Mouse (Mus musculus): Measurements from ENCODE around the gene Spata5.

Gene Spata5

GRCm38 (mm10) chr3:37421179-37421578 lies 1.5 kb downstream of the Spata5 start:
- no peak for DNase-seq

GRCm38 (mm10) chr3:37426069-37426468 lies 6.4 kb downstream of the Spata5 start:
- no peak for DNase-seq

DNA sequence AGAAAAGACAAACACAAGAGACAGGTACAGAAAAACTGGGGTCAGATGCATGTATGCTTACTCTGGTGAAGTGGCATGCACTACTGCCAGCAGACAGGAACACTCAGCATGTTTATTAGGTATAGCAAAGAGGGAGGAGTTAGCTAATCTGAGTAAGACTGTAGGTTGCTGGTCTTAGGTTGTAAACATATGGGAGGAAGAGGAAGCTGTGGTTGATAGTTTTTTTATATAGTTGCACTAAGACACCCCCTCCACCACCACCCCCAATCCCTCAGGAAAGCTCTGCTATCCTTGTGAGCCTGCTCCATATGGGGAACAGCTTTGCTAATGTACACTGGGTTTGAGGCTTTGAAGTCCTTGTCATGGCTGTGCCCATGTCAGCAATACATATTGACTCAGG lies 10.7 kb downstream of the Spata5 start:
- DNase-seq, result no peak

DNA sequence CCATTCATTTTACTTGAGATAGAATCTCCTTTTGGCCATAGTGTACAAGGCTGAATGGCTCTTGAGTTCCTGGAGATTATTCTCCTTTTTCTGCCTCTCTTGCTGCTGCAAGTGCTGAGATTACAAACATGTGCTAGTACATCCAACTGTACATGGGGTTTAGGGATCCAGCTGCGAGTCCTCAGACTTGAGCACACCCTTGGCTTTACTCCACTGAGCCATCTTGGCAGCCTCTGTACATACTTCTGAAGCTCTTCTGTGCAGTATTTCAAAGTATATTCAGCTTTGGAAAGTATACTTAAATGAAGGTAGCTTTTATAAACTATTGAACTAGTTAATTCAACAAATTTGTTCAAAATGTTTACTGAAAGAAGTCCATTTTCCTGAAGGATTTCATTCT lies 20.1 kb downstream of the Spata5 start:
- no peak for DNase-seq

GRCm38 (mm10) chr3:37443409-37443808 lies 23.7 kb downstream of the Spata5 start:
- DNase-seq, result no peak

GRCm38 (mm10) chr3:37455992-37456391 lies 36.3 kb downstream of the Spata5 start:
- DNase-seq, result no peak

- peak; percentile 34 for DNase-seq
Measured at GRCm38 (mm10) chr3:37468170-37468569, 48.5 kb downstream of the Spata5 start.

DNA sequence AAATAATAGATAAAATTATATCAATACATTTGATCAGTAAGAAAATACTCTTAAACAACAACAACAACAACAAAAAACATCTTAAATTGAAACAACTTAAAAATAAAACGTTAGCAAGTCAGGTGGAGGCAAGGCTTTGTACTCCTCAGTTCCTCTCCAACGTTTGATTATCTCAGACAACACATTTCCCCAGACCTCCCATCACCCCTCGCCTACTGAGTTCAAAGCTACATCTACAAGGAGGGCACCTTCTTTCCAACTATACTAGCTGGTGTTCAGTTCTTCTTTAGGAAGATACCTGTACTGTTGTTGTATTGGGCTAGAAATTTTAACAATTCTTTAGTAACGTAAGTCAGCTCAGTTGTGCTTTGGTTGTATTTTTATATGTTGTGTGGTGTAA lies 49.7 kb downstream of the Spata5 start:
- DNase-seq, result no peak

GRCm38 (mm10) chr3:37470867-37471266 lies 51.2 kb downstream of the Spata5 start:
- DNase-seq, result no peak

GRCm38 (mm10) chr3:37472461-37472860 lies 52.8 kb downstream of the Spata5 start:
- peak; percentile 15 for DNase-seq

- DNase-seq, result no peak
Measured at GRCm38 (mm10) chr3:37476485-37476884, 56.8 kb downstream of the Spata5 start.

- DNase-seq, result no peak
Measured at GRCm38 (mm10) chr3:37477438-37478188, 57.9 kb downstream of the Spata5 start.

DNA sequence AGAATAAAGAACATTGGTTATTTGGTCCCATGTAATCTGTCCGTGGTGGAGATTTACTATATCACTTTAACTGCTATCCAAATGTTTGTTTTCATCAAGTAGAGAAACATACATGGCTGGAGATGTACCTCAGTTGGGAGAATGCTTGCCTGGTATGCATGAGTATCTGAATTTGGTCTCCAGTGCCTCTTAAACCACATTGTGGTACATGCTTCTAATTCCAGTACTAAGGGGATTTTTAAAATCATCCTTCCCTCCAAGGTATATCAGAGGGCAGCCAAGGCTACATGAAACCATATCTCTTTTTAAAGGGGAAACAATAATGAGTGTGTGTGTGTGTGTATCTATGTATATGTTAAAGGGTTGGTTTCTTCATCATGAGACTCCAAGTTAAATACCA lies 60.1 kb downstream of the Spata5 start:
- no peak for DNase-seq

DNA sequence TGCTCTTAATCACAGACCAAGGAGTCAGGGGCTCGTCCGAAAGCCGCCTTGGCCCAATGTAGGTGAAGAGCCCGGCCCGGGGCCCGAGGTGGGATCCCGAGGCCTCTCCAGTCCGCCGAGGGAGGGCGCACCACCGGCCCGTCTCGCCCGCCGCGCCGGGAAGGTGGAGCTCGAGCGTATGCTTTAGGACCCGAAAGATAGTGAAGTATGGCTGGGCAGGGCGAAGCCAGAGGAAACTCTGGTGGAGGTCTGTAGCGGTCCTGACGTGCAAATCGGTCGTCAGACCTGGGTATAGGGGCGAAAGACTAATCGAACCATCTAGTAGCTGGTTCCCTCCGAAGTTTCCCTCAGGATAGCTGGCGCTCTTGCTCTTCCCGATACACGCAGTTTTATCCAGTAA lies 61.6 kb downstream of the Spata5 start:
- no peak for DNase-seq

GRCm38 (mm10) chr3:37482720-37483119 lies 63.0 kb downstream of the Spata5 start:
- no peak for DNase-seq

DNA sequence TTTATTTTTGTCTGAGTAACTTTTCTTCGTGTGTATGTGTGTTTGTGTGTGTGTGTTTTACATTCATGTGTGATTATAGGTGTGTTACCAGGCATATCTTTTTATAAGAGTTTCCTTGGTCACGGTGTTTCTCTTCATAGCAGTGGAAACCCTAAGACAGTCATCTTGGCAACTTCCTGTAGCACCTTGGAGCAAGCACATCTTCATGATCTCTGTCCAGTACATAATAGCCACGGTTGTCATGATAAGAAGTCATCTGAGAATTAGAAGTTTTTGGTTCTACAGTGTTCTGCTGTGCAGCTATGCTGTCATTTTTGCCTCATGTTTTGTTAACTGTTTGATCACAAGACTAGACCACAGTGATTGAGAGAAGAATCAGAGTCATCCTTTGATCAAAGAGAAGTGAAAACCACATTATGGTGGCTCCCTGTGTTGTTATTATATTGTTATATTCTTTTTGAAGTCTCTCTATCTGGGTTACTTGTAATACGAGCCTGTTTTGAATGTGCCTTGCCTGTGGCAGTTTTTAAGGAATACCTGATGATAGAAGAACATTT lies 64.1 kb downstream of the Spata5 start:
- no peak for DNase-seq

DNA sequence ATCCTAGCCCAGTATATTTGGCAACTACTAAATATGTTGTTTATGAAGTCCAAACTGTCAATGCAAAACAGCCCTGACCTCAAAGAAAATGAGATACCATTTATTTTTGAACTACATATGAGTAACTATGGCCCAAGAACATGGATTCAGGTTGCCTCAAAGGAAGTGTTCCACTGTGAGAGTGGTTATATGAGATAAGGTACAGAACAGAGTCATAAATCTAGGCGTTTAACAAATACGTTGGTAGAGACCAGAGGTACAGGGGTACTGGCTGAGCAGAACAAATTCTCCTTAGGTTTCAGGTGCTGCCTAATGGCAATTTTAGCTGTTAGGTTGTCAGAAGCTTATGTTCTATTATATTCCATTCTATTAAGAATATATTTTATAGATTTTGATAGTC lies 67.9 kb downstream of the Spata5 start:
- DNase-seq, result no peak

- DNase-seq, result no peak
Measured at GRCm38 (mm10) chr3:37488173-37488572, 68.5 kb downstream of the Spata5 start.

- no peak for DNase-seq
Measured at GRCm38 (mm10) chr3:37490025-37490424, 70.3 kb downstream of the Spata5 start.

DNA sequence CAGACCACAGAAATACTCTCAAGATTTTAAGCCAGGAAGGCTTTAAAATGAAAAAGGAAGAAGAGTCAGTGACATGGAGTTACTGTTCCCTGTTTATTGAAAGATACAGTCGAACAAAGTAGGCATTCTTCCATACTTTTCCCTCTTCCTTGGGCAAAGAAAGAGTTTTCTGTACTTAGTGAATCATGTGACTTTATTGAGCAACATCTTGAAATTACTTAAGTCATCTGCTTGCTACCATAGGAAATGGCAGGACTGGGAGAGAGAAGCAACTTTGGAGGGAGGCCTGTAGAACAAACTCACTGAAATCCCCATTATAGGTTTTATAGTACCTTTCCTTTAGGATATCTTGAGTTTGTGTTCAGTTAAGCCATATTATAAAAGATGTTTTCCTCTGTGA lies 81.2 kb downstream of the Spata5 start:
- no peak for DNase-seq

GRCm38 (mm10) chr3:37502552-37502951 lies 82.9 kb downstream of the Spata5 start:
- no peak for DNase-seq

- DNase-seq, result no peak
Measured at GRCm38 (mm10) chr3:37503846-37504245, 84.2 kb downstream of the Spata5 start.

- DNase-seq, result peak; percentile 7
Measured at GRCm38 (mm10) chr3:37510055-37511032, 90.6 kb downstream of the Spata5 start.

DNA sequence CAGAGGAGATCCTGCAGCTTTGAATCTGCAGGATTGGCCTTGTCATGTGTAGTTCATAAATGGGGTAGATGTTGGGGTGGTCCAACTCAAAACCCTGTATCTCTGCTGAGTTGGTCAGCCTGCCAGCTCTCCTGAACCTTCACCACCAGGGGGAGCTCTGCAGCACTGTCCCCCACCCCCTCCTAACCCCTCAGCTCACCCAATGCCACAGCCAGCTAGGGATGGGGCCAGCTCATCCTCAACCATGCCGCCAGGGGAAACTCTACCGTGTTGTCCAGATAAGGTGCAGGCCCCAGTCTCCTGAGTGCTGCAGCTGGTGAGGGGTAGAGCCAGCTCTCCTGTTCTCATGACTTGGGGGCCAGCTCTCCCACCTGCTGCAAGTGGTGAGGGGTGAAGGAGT lies 95.8 kb downstream of the Spata5 start:
- DNase-seq, result peak; percentile 65

Data from retina, postnatal 1 day (tissue).